Mouse (Mus musculus): ENCODE data around the gene Pebp1. TPM values are rescaled to one million over a fixed set of nuclear protein-coding genes. Genes with fewer than 3 reads are reported as not detected.

The Pebp1 gene
- polyA plus RNA-seq (2021), result 829 TPM

DNA sequence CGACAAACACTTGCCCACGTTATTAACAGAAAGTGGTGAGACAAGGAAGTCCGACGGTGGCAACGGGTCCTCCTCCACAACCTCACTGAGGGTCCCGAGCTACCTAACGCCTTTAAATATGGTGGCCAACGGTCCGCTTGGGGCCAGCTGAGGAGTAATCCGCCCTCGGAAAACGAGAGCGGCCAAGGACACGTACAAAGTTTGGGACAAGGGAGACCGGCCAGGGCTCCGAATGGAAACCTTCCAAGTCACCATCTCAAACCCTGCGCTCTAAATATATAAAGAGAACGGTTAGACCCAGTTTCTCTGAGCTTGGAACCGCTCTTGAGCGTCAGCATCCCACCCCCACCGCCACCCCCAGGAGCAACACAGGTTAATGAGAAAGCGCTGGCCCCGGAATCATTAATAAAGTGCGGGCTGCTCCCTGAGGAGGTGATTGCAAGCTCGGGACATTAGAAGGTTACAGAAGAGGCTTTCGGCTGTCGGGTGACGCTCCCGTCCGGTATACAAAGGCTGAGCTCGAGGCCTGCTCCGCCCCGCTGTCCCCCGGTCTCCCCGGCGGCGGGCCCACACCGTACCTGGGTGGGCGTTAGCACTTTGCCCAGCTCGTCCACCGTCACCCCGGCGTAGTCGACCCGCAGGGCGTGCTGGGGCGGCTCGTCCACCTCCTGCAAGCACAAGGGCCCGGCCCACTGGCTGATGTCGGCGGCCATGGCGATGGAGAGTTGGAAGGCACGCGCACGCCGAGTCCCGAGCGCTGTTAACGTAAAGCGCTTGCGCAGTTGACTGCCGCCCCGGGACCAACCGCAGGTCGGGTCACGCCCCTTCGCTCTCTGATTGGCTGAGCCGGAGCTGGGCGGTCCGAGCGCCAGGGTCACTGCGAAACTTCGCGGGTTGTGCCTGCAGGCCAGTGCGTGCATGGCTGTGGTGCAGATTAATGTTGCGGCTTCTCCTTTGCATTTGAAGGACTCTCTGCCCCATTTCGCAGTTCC, at the start of gene Pebp1:
Pebp1 (minus strand) TSS at position 795 of the 992 bp plus-strand sequence.
- no peak for TF ChIP-seq CTCF (IDR thresholded peaks at IDR 0.05)
- in situ Hi-C loops (cut with MboI; ENCODE audit: low pct_unique_long_range_greater_than_20kb), result loop anchor here (10.0 to 25.0 kb wide), 2 partner anchors 172 to 850 kb away; partner anchors contain the start of gene Suds3
- ATAC-seq (peak; percentile 97), DNase-seq (ENCODE audit: low read depth, low spot score) (peak; percentile 77)
- POLR2A ChIA-PET, result interaction anchor here (0.6 to 1.1 kb wide), 4 partner anchors 47 to 1305 kb away, joined by 3 to 4 read pairs (median 3); no protein-coding TSS in a partner anchor
- CTCF ChIA-PET, result interaction anchor here (1.0 to 11.2 kb wide), 4 partner anchors 18 to 182 kb away, joined by 3 to 101 read pairs (median 4); partner anchors contain the start of gene Suds3
- H3K27me3 ChIP-seq, result no peaks in the 10 kb centered on the region

DNA sequence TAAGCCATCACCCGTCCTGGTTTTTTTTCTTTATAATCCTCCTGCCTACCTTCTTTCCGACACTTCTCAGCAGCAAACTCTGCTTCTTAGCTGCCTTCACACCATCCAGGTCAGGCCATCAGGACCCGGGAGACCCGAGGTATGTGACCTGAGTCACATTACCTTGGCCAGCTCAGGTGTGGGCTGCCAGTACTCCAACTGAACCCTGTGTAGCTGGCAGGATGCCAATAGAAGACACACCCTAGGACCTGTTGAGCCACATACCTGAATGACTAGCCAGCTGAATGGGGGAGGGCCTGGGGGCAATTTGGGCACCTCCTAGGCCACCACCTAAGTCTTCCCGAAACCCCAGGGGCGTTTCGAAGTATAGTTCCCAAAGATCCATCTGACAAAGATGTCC, 43.0 kb upstream of the Pebp1 start:
- CTCF ChIA-PET, result interaction anchor here (1.1 to 1.5 kb wide), 2 partner anchors 10 to 26 kb away, joined by 3 read pairs; no protein-coding TSS in a partner anchor
- POLR2A ChIA-PET, result interaction anchor here (1.7 kb wide), 1 partner anchor 12 kb away, joined by 5 read pairs; no protein-coding TSS in a partner anchor
- H3K27me3 ChIP-seq, result no peaks in the 10 kb centered on the region
- TF ChIP-seq CTCF (IDR thresholded peaks at IDR 0.05), result no peak
- DNase-seq (ENCODE audit: low read depth, low spot score) (no peak), ATAC-seq (no peak)
- in situ Hi-C loops (cut with MboI; ENCODE audit: low pct_unique_long_range_greater_than_20kb), result no loop called here

DNA sequence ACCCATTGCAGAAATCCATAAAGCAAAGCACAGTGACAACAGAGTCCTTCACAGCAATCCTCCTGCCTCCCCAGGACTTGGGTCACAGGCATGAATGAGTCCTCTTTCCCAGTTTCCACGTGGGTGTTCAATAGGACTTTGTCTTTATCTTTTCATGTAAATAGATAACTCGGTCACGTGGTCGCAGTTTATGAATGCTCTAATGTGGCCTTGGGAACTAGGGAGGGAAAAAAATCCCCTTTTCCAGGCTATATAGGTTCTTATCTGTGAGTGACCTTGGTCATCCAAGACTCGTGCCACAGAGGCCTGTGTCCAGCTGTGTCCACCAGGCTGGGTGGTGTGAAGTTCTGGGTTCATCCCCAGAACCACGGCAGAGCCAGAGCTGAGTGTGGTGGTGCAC, 39.0 kb upstream of the Pebp1 start:
- POLR2A ChIA-PET, result no interaction called here
- in situ Hi-C loops (cut with MboI; ENCODE audit: low pct_unique_long_range_greater_than_20kb), result no loop called here
- H3K27me3 ChIP-seq, result no peaks in the 10 kb centered on the region
- no peak for DNase-seq (ENCODE audit: low read depth, low spot score)
- CTCF ChIA-PET, result no interaction called here
- no peak for ATAC-seq
- no peak for TF ChIP-seq CTCF (IDR thresholded peaks at IDR 0.05)

DNA sequence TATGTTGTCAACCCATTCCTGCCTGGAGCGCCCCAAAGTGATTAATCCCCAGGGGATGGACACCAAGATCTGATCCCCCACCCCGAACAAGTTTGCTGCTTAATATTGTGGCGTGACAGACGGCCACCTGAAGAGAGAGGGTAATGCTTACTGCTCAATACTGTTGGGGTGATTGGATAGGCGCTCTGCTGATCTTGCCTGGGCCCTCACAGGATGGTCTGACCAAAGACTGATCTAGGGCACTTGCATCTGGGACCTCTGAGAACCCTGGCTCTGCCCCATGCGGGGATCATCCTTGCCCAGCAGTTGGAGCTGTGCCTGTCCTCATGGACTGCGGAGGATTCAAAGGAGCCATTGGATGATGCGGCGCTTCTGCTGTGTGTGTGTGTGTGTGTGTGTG, 36.3 kb upstream of the Pebp1 start:
- no peaks in the 10 kb centered on the region for H3K27me3 ChIP-seq
- DNase-seq (ENCODE audit: low read depth, low spot score) (no peak), ATAC-seq (no peak)
- no peak for TF ChIP-seq CTCF (IDR thresholded peaks at IDR 0.05)
- in situ Hi-C loops (cut with MboI; ENCODE audit: low pct_unique_long_range_greater_than_20kb), result no loop called here
- POLR2A ChIA-PET, result no interaction called here
- CTCF ChIA-PET, result no interaction called here

DNA sequence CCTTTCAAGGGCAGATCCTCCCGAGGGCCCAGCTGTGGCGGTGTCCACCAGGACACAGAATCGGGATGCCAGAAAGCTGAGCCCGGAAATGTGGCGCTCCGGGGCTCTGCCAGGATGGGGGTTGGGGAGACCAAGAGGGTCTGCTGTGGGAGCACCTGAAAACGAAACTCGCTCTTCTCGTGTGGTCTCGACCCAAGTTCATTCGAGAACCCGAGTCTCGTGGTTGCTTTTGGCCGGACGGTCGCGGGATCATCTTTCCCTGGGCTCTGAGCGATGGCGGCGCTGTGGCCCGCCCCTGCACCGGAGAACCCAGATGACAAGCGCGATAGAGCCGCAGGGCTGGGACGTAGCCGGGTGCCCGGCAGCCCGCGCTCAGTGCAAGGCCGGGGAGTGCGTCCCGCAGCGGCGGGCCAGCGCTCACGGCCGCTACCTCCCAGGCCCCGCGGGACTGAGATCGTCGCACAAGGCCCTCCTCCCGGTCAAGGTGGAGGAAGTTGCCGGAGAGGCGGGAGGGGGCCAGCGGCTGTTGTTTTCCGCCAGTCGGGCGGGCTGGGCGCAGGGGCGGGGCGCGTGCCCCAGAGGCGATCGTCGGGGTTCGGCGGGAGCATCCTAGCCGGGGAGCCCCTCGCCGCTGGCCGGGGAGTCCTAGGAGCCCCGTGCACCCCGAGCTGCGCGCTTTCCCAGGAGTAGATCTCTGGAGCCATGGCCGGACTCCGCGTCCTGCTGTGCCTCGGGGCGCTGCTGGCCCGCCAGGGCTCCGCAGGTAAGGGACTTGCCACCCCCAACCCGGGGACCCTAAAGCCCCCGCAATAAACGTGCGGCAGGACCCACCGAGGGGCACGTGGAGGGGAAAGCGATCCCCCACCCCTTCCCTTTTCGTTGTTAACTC, 31.6 kb upstream of the Pebp1 start, which contains the start of gene Vsig10:
Vsig10 (plus strand) TSS at position 343 of the 889 bp plus-strand sequence.
- in situ Hi-C loops (cut with MboI; ENCODE audit: low pct_unique_long_range_greater_than_20kb), result no loop called here

DNA sequence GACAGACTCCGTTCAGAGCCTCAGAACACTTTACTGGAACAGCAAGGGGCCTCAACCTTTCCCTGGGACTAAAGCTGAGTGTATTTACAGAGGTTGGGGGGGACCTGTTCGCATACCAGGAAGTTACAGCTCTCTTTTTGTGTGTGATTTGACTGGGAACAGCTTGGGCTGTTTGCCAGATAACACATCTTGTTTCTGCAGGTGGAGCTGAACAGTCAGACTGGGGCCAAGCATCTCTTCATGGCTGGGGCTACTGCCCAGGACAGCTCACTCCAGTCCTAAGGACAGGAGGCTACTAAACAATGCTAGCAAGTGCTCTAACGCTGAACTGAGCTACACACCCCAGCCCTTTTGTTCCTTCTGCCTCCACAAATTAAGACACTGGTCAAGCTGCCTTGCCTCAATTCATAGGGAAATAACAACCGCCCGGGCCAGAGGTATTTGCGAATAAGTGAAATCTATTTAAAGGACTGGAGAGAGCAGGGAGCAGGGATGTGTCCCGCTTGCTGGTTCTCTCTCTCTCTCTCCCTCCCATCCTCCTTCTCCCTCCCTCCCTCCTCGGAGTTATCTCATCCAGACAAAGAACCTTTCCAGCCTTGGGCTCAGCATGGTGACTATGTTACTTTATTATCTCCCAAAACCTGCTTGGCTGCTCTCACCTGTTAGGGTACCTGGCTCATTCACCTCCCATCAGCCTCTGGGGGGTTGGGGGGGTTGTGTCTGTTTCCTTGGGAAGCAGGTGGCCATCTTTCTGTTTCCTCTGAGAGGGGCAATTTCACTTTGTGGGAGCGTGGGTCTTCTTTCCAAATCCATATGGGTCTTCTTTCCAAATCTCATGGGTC, 27.4 kb upstream of the Pebp1 start:
- no peak for ATAC-seq
- no peaks in the 10 kb centered on the region for H3K27me3 ChIP-seq
- in situ Hi-C loops (cut with MboI; ENCODE audit: low pct_unique_long_range_greater_than_20kb), result loop anchor here (5.0 kb wide), 1 partner anchor 72 kb away; the partner anchor contains the start of gene Rfc5
- no peak for TF ChIP-seq CTCF (IDR thresholded peaks at IDR 0.05)
- ChIA-PET POLR2A (interaction anchor here (0.6 to 0.8 kb wide), 2 partner anchors 44 to 123 kb away, joined by 3 to 4 read pairs; no protein-coding TSS in a partner anchor), CTCF (interaction anchor here (1.2 to 2.9 kb wide), 3 partner anchors 9 to 22 kb away, joined by 4 to 20 read pairs (median 4); no protein-coding TSS in a partner anchor)
- DNase-seq (ENCODE audit: low read depth, low spot score), result no peak

More for the DNA sequence above, 31.6 kb upstream of the Pebp1 start, which contains the start of gene Vsig10:
- no peaks in the 10 kb centered on the region for H3K27me3 ChIP-seq
- ChIA-PET CTCF (interaction anchor here (1.5 to 1.6 kb wide), 3 partner anchors 9 to 41 kb away, joined by 3 to 7 read pairs (median 5); no protein-coding TSS in a partner anchor), POLR2A (interaction anchor here (0.6 to 1.4 kb wide), 2 partner anchors 39 to 975 kb away, joined by 3 to 4 read pairs; no protein-coding TSS in a partner anchor)
- DNase-seq (ENCODE audit: low read depth, low spot score), result no peak
- no peak for TF ChIP-seq CTCF (IDR thresholded peaks at IDR 0.05)
- peak; percentile 77 for ATAC-seq

DNA sequence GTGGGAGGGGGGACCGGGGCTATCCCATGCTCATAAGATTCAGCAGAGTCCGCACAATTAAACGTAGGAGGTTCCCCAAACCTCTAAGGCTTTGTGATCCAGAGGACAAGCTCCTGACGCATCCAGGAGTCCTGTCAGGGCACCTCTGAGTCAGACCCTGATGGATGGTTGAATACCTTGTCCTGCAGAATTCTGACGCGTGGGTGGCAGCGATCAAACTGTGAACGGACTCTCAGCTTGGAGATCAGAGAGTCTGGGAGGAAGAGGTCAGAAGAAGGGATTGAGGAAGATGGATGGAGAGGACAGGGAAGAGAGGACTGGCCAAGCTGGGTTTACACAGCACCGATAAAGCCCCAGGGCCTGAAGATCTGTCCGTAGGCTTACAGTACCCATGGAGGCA, 26.5 kb upstream of the Pebp1 start:
- in situ Hi-C loops (cut with MboI; ENCODE audit: low pct_unique_long_range_greater_than_20kb), result loop anchor here (5.0 kb wide), 1 partner anchor 73 kb away; the partner anchor contains the start of gene Rfc5
- ATAC-seq (no peak), DNase-seq (ENCODE audit: low read depth, low spot score) (no peak)
- ChIA-PET POLR2A (interaction anchor here (0.8 kb wide), 1 partner anchor 45 kb away, joined by 4 read pairs; no protein-coding TSS in a partner anchor), CTCF (interaction anchor here (1.5 to 1.7 kb wide), 3 partner anchors 9 to 34 kb away, joined by 4 to 12 read pairs (median 4); no protein-coding TSS in a partner anchor)
- TF ChIP-seq CTCF (IDR thresholded peaks at IDR 0.05), result no peak
- no peaks in the 10 kb centered on the region for H3K27me3 ChIP-seq

DNA sequence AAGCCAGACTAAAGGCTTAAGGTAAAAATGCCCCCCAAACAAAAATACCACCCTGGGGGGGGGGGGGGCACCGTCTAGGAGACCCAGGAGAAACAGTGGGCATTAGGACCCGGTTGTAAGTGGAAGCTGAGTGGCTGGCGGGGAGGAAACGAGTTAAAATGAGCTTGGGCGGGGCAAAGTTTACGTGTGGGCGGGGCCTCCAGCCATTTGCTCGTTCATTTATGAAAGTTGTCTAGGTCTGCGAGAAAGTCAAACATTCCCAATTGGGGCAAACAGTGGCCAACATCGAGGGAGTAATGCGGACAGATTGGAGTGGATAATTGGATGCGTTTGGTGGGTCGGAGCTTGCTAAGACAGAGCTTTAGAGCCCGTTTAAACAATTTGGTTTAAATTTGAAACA, 26.0 kb upstream of the Pebp1 start:
- no peaks in the 10 kb centered on the region for H3K27me3 ChIP-seq
- DNase-seq (ENCODE audit: low read depth, low spot score), result no peak
- ChIA-PET POLR2A (interaction anchor here (0.6 to 1.9 kb wide), 2 partner anchors 44 to 135 kb away, joined by 3 to 6 read pairs; partner anchors contain the start of gene Wsb2), CTCF (interaction anchor here (1.5 to 1.7 kb wide), 3 partner anchors 8 to 34 kb away, joined by 4 to 12 read pairs (median 4); no protein-coding TSS in a partner anchor)
- in situ Hi-C loops (cut with MboI; ENCODE audit: low pct_unique_long_range_greater_than_20kb), result loop anchor here (5.0 kb wide), 1 partner anchor 74 kb away; the partner anchor contains the start of gene Rfc5
- no peak for ATAC-seq
- TF ChIP-seq CTCF (IDR thresholded peaks at IDR 0.05), result no peak
